Mouse (Mus musculus): ENCODE measurements around the gene Rbm17. TPM values are rescaled to one million over a fixed set of nuclear protein-coding genes. Genes with fewer than 3 reads are reported as not detected.

Gene Rbm17
- total and polyA plus RNA-seq, 3 experiments: 199 to 405 (median 239) TPM

DNA sequence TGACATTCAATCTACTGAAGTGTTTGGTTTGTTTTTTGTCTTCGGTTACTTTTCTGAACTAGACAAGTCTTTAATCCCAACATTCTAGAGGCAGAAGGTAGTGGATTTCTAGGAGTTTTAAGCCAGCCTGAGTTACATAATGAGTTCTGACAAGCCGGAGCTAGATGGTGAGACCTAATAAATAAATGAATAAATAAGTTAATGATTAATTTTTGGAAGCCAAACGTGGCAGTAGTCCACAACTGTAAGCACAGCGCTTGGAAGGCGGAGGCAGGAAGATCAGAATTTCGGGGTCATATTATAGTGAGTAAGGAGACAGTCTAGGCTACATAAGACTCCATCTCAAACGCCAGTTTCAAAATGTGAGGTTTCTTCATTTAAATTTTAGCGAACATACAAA lies 68.0 kb downstream of the Rbm17 start:
- Histone ChIP-seq H3K4me1 (ENCODE audit: control insufficient read depth in 1 of 2, insufficient read depth in 2 of 2) (peaks cover 4 to 15% of the 10 kb centered on the region in 2 experiments), H3K4me3 (replicated peaks in 1 of 3; ENCODE audit: low read depth in 2 of 3, low read length in 2 of 3, poor library complexity in 1 of 3) (peak overlapping the region in 1 of 3 experiments; percentile 30), H3K9ac (ENCODE audit: insufficient read depth, low read depth) (no peak overlapping the region), H3K27me3 (replicated peaks) (no peaks in the 10 kb centered on the region), H3K4me2 (ENCODE audit: insufficient read depth, low read depth, poor library complexity, severe bottlenecking) (peak overlapping the region; percentile 57; the same call in 1 of the 2 replicates), H3K27ac (ENCODE audit: insufficient read depth, low read depth) (no peak overlapping the region), H3K9me3 (replicated peaks; ENCODE audit: low read length) (no peaks in the 10 kb centered on the region), H3K36me3 (replicated peaks in 1 of 2; ENCODE audit: control insufficient read depth in 1 of 2, insufficient read depth in 1 of 2, low read length in 1 of 2) (peaks cover 0 to 43% of the 10 kb centered on the region in 2 experiments), H3K79me2 (replicated peaks; ENCODE audit: control insufficient read depth, extremely low read depth, insufficient read depth, poor library complexity, severe bottlenecking) (no peaks in the 10 kb centered on the region)
- dilution Hi-C loops (cut with MboI; ENCODE audit: extremely low pct_ligation_motif_present, extremely low pct_unique_long_range_greater_than_20kb, low sequenced_read_pairs): no loop called here
- no peak for DNase-seq (ENCODE audit: extremely low read depth)
- in situ Hi-C loops (cut with MboI; ENCODE audit: low pct_ligation_motif_present, low pct_unique_long_range_greater_than_20kb, low sequenced_read_pairs): no loop called here
- no peak for TF ChIP-seq GABPA (IDR thresholded peaks at IDR 0.05; ENCODE audit: insufficient replicate concordance, low read depth, low read length)
- TF ChIP-seq ETS1 (conservative IDR thresholded peaks at IDR 0.05; ENCODE audit: low read depth, low read length): no peak
- no peak for TF ChIP-seq ELF1 (IDR thresholded peaks at IDR 0.05; ENCODE audit: low read depth, low read length)
- TF ChIP-seq CTCF (conservative IDR thresholded peaks at IDR 0.05 in 1 of 2, IDR thresholded peaks at IDR 0.05 in 1 of 2; ENCODE audit: low read depth in 2 of 2, low read length in 2 of 2): no peak

Other genes with a start within 250 kb of the Rbm17 start
- gene Pfkfb3, start 50.1 kb downstream of the Rbm17 start, total RNA-seq (2012; rRNA removed): 6.5 and 7.6 TPM in 2 replicates
- 4.9 and 6.7 TPM in 2 replicates for gene Pfkfb3, start 50.1 kb downstream of the Rbm17 start, total RNA-seq (2014; rRNA removed)
- 17.2 and 18.3 TPM in 2 replicates for gene Pfkfb3, start 50.1 kb downstream of the Rbm17 start, polyA plus RNA-seq (2012; ENCODE audit: insufficient read length, low read depth)
- not detected in 2 replicates for gene Gm17490, start 22.1 kb upstream of the Rbm17 start, total RNA-seq (2012; rRNA removed)
- not detected in 2 replicates for gene Gm17490, start 22.1 kb upstream of the Rbm17 start, total RNA-seq (2014; rRNA removed)
- not detected in 2 replicates for gene Gm17490, start 22.1 kb upstream of the Rbm17 start, polyA plus RNA-seq (2012; ENCODE audit: insufficient read length, low read depth)
- 5.5 and 6.0 TPM in 2 replicates for gene Il2ra, start 38.7 kb upstream of the Rbm17 start, total RNA-seq (2012; rRNA removed)
- 4.8 and 6.3 TPM in 2 replicates for gene Il2ra, start 38.7 kb upstream of the Rbm17 start, total RNA-seq (2014; rRNA removed)
- gene Il2ra, start 38.7 kb upstream of the Rbm17 start, polyA plus RNA-seq (2012; ENCODE audit: insufficient read length, low read depth): 8.7 and 8.8 TPM in 2 replicates
- 14.4 and 15.1 TPM in 2 replicates for gene Il15ra, start 101.1 kb upstream of the Rbm17 start, total RNA-seq (2012; rRNA removed)
- gene Il15ra, start 101.1 kb upstream of the Rbm17 start, total RNA-seq (2014; rRNA removed): 12.6 and 14.0 TPM in 2 replicates
- gene Il15ra, start 101.1 kb upstream of the Rbm17 start, polyA plus RNA-seq (2012; ENCODE audit: insufficient read length, low read depth): 16.6 and 19.4 TPM in 2 replicates
- 34.1 and 46.4 TPM in 2 replicates for gene Fbh1, start 173.4 kb upstream of the Rbm17 start, total RNA-seq (2012; rRNA removed)
- 35.2 and 39.9 TPM in 2 replicates for gene Fbh1, start 173.4 kb upstream of the Rbm17 start, total RNA-seq (2014; rRNA removed)
- gene Fbh1, start 173.4 kb upstream of the Rbm17 start, polyA plus RNA-seq (2012; ENCODE audit: insufficient read length, low read depth): 30.2 and 46.5 TPM in 2 replicates
- gene Ankrd16, start 173.7 kb upstream of the Rbm17 start, total RNA-seq (2012; rRNA removed): 19.9 and 23.0 TPM in 2 replicates
- 22.4 and 24.2 TPM in 2 replicates for gene Ankrd16, start 173.7 kb upstream of the Rbm17 start, total RNA-seq (2014; rRNA removed)
- 20.1 and 23.0 TPM in 2 replicates for gene Ankrd16, start 173.7 kb upstream of the Rbm17 start, polyA plus RNA-seq (2012; ENCODE audit: insufficient read length, low read depth)

Measured in CH12.LX (cell line).